Mouse (Mus musculus) limb, embryonic 11.5 days (tissue): ENCODE results near the gene Clec2i. TPM values are rescaled to one million over a fixed set of nuclear protein-coding genes. Genes with fewer than 3 reads are reported as not detected.
"Not testable (repeated sequence)": the region's sequence is repeated elsewhere in the genome, so short reads cannot be mapped to it uniquely, and the experiment has no call there.

ENCODE experiments used
- ATAC-seq: fragments of 200-750 bp; cut with Nextera tagmentation; 2 replicates; pipeline ENCODE4 v1.8.0; 2017; ENCODE audit warnings: low read depth; ENCODE audit not compliant: insufficient number of reproducible peaks, low FRiP score, low TSS enrichment
- DNase-seq: peaks from one replicate; pipeline ENCODE4 v3.0.0-alpha.2; 2015; ENCODE audit warnings: low spot score
- H3K27ac ChIP-seq: fragments of 300-500 bp; sonication (generic); replicated peaks from 2 replicates; pipeline ENCODE4 v1.5.1; 2014; ENCODE audit warnings: low read depth, mild to moderate bottlenecking, low read length
- H3K27me3 ChIP-seq: fragments of 300-500 bp; sonication (generic); 2 replicates; pipeline ENCODE4 v1.6.1; 2014; ENCODE audit warnings: mild to moderate bottlenecking, low read length, mixed read lengths; ENCODE audit not compliant: control insufficient read depth, insufficient read depth
- H3K36me3 ChIP-seq: fragments of 300-500 bp; sonication (generic); 2 replicates; pipeline ENCODE4 v1.6.1; 2014; ENCODE audit warnings: mild to moderate bottlenecking, low read length, moderate library complexity, mixed read lengths; ENCODE audit not compliant: control insufficient read depth, insufficient read depth
- H3K4me1 ChIP-seq: fragments of 300-500 bp; sonication (generic); 2 replicates; pipeline ENCODE4 v1.6.1; 2014; ENCODE audit warnings: low read length, mixed read lengths; ENCODE audit not compliant: control insufficient read depth, insufficient read depth
- H3K4me2 ChIP-seq: fragments of 300-500 bp; sonication (generic); 2 replicates; pipeline ENCODE4 v1.6.1; 2014; ENCODE audit warnings: low read depth, mild to moderate bottlenecking, moderate library complexity; ENCODE audit not compliant: severe bottlenecking
- H3K4me3 ChIP-seq: fragments of 300-500 bp; sonication (generic); 2 replicates; pipeline ENCODE4 v1.5.1; 2014; ENCODE audit warnings: low read depth, low read length
- H3K9ac ChIP-seq: fragments of 300-500 bp; sonication (generic); 2 replicates; pipeline ENCODE4 v1.6.1; 2014; ENCODE audit warnings: mild to moderate bottlenecking, low read length
- H3K9me3 ChIP-seq: fragments of 300-500 bp; sonication (generic); 2 replicates; pipeline ENCODE4 v1.6.1; 2016; ENCODE audit warnings: low read length; ENCODE audit not compliant: control insufficient read depth
- WGBS: fragments of 180-500 bp; shearing (Covaris S2); extraction: QIAGEN DNeasy Blood & Tissue Kit; methylation state at CpG from one replicate; pipeline ENCODE4 v1.1.7; 2014; 5-methylcytosine and 5-hydroxymethylcytosine counted together
- microRNA-seq: library from miRNA; unstranded; fragments of <30 nt; microRNA quantifications from one replicate; pipeline ENCODE4, GENCODE M21; 2016
- polyA plus RNA-seq: library from polyadenylated mRNA; unstranded; fragments of >200 nt; fragmentation: Nextera tagmentation; extraction: Ambion mirVana; gene quantifications from 2 replicates; pipeline ENCODE4 v1.2.1, GENCODE M21; 2014

Gene Clec2i
- polyA plus RNA-seq, 1 experiment from 2014 or later, result not detected

- DNase-seq, result no peak
- Histone ChIP-seq H3K27me3 (no peaks in the 10 kb centered on the region), H3K36me3 (no peaks in the 10 kb centered on the region), H3K4me1 (no peaks in the 10 kb centered on the region), H3K9me3 (no peaks in the 10 kb centered on the region), H3K27ac (no peak overlapping the region; the same call in 1 of the 2 replicates), H3K4me2 (no peak overlapping the region), H3K4me3 (no peak overlapping the region), H3K9ac (no peak overlapping the region)
- 71% methylated on average over 2 of the region's 2 CpGs for WGBS
- ATAC-seq, result peak; percentile 26; the same call in 1 of the 2 replicates
These were observed 45.7 kb downstream of the Clec2i start for GRCm38 (mm10) chr6:128933050-128933449.

- not testable (repeated sequence) for H3K9ac ChIP-seq, DNase-seq, H3K36me3 ChIP-seq, H3K4me2 ChIP-seq, H3K9me3 ChIP-seq, ATAC-seq, H3K27ac ChIP-seq, H3K27me3 ChIP-seq, H3K4me1 ChIP-seq, H3K4me3 ChIP-seq
- 94% methylated on average over 4 of the region's 4 CpGs for WGBS
These were observed 46.7 kb downstream of the Clec2i start, which contains the start of gene Clec2g for GRCm38 (mm10) chr6:128934081-128934480. Gene Clec2g (plus strand): TSS chr6:128934381.

DNA sequence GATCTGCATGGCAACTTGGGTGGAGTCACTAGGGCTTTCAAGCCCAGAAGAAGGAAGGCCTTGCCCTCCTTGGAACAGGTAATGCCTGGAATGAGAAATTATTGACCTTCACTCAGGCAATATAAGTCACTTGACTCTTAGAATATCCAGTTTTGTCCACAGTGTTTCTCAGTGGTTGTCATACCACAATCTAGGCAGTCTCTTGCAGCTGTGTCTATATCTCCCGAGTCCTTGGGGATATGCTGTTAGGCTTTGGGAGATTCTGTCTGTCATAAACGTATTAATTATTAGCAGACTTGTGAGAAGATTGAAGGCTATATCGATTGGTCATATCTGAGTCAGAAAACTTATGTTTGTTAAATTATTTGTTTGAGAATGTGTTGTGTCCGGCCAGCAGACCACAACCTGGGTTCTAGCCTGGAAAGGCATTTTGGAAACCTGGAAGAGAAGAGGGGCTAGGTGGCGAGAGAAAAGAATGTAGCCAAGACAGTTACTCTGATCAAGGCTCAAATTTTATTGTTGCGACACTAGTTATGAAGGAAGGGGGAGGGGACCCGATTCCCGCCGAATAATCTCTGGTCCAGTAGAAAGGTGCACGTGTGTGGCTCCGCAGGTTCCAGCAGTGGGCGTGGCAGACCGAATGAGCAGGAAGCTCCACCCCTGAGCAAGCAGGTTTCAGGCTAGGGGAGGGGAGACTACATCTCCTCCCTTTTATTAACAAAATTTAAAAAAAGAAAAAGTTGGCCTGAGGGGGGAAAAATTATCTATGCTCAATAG lies 48.7 kb downstream of the Clec2i start:
- not testable (repeated sequence) for H3K9ac ChIP-seq, H3K27ac ChIP-seq, H3K4me1 ChIP-seq, H3K36me3 ChIP-seq, DNase-seq, ATAC-seq, H3K4me3 ChIP-seq, H3K4me2 ChIP-seq, H3K27me3 ChIP-seq, H3K9me3 ChIP-seq
- 88% methylated on average over 4 of the region's 13 CpGs for WGBS

- no peak overlapping the region for H3K9ac ChIP-seq
- H3K9me3 ChIP-seq, result no peaks in the 10 kb centered on the region; the same call in 1 of the 2 replicates
- H3K36me3 ChIP-seq, result no peaks in the 10 kb centered on the region
- 87% methylated on average over 5 of the region's 5 CpGs for WGBS
- H3K4me3 ChIP-seq, result no peak overlapping the region
- H3K4me2 ChIP-seq, result no peak overlapping the region
- no peaks in the 10 kb centered on the region for H3K27me3 ChIP-seq
- DNase-seq (no peak), ATAC-seq (0 out of 2 replicates have a peak, but pooled peaks have one; percentile 21)
- no peaks in the 10 kb centered on the region for H3K4me1 ChIP-seq
- no peak overlapping the region for H3K27ac ChIP-seq
These were observed 54.4 kb downstream of the Clec2i start for GRCm38 (mm10) chr6:128941646-128942421.

DNA sequence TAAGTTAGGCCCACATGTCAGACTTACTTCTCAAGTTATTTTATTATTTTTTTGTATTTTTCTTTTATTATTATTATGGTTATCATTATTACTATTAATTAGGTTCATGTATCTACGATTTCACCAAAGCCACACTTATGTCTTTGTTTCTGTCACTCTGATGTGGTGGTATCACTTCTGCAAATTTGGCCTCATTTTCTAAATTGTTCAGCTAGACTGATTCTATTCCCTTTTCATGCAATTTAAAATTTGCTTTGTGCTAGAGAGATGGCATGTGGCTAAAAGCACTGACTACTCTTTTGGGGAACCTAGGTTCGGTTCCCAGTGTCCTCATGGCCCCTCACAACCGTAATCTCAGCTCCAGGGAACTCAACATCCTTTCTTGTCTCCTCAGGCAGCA lies 58.2 kb downstream of the Clec2i start:
- H3K4me1 ChIP-seq, result no peaks in the 10 kb centered on the region
- no peak overlapping the region for H3K4me3 ChIP-seq
- H3K9ac ChIP-seq, result no peak overlapping the region
- H3K4me2 ChIP-seq, result no peak overlapping the region
- H3K36me3 ChIP-seq, result no peaks in the 10 kb centered on the region
- WGBS, result 84% methylated on average over 3 of the region's 3 CpGs
- ATAC-seq (no peak), DNase-seq (no peak)
- no peaks in the 10 kb centered on the region for H3K27me3 ChIP-seq
- no peak overlapping the region for H3K27ac ChIP-seq
- H3K9me3 ChIP-seq, result no peaks in the 10 kb centered on the region; the same call in 1 of the 2 replicates

Small RNA genes within 50 kb of the gene (microRNA-seq; reads per million reads assigned to microRNA genes)
- gene Gm27336, result not detected

Other genes starting within 250 kb of the Clec2i start
- not detected in 2 replicates for gene Clec2h, start 225.2 kb upstream of the Clec2i start, polyA plus RNA-seq
- not detected in 2 replicates for gene Klrb1, start 164.5 kb upstream of the Clec2i start, polyA plus RNA-seq
- not detected in 2 replicates for gene Klrb1c, start 98.4 kb upstream of the Clec2i start, polyA plus RNA-seq
- not detected in 2 replicates for gene Gm44511, start 61.3 kb upstream of the Clec2i start, polyA plus RNA-seq
- gene Klrb1b, start 61.3 kb upstream of the Clec2i start, polyA plus RNA-seq, result not detected in 2 replicates
- gene BC035044, start 3.5 kb downstream of the Clec2i start, polyA plus RNA-seq, result 0.58 and 0.96 TPM in 2 replicates
- gene Clec2g, start 46.8 kb downstream of the Clec2i start, polyA plus RNA-seq, result not detected in 2 replicates
- 0.11 TPM in 1 of 2 replicates, not detected in the other for gene Klrb1f, start 158.3 kb downstream of the Clec2i start, polyA plus RNA-seq
- not detected in 2 replicates for gene Clec2e, start 213.3 kb downstream of the Clec2i start, polyA plus RNA-seq